Mouse (Mus musculus) left cerebral cortex, postnatal 36 days (tissue): Measurements from ENCODE around the gene Gm20908. TPM values are rescaled to one million over a fixed set of nuclear protein-coding genes. Genes with fewer than 3 reads are reported as not detected.
"Not testable (repeated sequence)": the region's sequence is repeated elsewhere in the genome, so short reads cannot be mapped to it uniquely, and the experiment has no call there.

Source experiments
- DNase-seq, 2 experiments: peaks; one replicate each; pipeline ENCODE4 v3.0.0; 2021 to 2022; ENCODE audit warnings: low spot score in 2 of 2, mixed read lengths in 1 of 2
- intact Hi-C: fragments of 180-260 bp; cut with DNase I; formaldehyde crosslinking; loops from one replicate; pipeline ENCODE4 v1.15.1; 2025
- total RNA-seq, 2 experiments: library from RNA; stranded (reverse); gene quantifications; 2 replicates each; pipeline ENCODE4 v1.2.3; 2021

The Gm20908 gene
- not detected for total RNA-seq

DNA sequence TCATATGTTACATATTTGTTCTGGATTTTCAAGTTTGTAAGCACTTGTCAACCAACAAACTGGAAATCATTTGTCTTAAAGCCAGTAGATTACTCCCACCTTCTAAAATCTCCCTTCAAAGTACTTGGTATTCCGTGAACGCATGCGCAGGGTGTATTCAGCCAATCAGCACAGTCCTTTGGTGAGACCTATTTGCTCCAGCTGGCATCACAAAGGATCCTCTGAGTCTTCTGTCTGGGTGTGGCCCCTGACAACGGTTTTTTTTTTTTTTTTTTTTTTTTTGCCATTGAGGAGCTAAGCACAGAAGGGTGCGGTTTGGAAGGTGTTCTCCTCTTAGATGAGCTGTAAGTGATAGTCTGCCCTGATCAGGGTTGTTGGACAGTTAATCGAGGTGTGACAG, at the start of gene Gm20908:
Gm20908 (plus strand) TSS at position 301 of the 400 bp plus-strand sequence.
- not testable (repeated sequence) for DNase-seq

More for the DNA sequence above, at the start of gene Gm20908:
- intact Hi-C loops = not testable (repeated sequence)
